Mouse (Mus musculus) erythroblast, adult 5-6 weeks (primary cell): ENCODE results near the gene Sap18b. TPM values are rescaled to one million over a fixed set of nuclear protein-coding genes. Genes with fewer than 3 reads are reported as not detected.
A peak's percentile ranks its signal among the peaks of the same experiment; 100 is the strongest.
"Not testable (repeated sequence)": the region's sequence is repeated elsewhere in the genome, so short reads cannot be mapped to it uniquely, and the experiment has no call there.

ENCODE experiments used
- ATAC-seq: replicated peaks from 2 replicates; pipeline ENCODE4 v1.8.0; 2016; ENCODE audit warnings: moderate number of reproducible peaks, mild to moderate bottlenecking, moderate TSS enrichment, inconsistent platforms; ENCODE audit not compliant: poor library complexity, low FRiP score, severe bottlenecking
- total RNA-seq, 2 experiments: library from RNA; stranded (forward) in 1 of 2; stranded (reverse) in 1 of 2; fragments of 150-400 nt in 1 of 2; fragments of 200-764, 138-1000 nt in 1 of 2; gene quantifications; 2 replicates each; pipeline versions ENCODE4 v1.2.3 to v1.2.4; 2015 to 2017; ENCODE audit warnings: low replicate concordance in 2 of 2

The Sap18b gene
- total RNA-seq (2015; ENCODE audit: low replicate concordance): 33.6 and 37.1 TPM in 2 replicates
- 40.6 and 56.8 TPM in 2 replicates for total RNA-seq (2017; ENCODE audit: low replicate concordance)

- peak; percentile 95 for ATAC-seq
Measured at GRCm38 (mm10) chr8:95825162-95825561, at the start of gene Sap18b. Sap18b (plus strand) TSS chr8:95825346.

GRCm38 (mm10) chr8:95781085-95781484 is 44.1 kb upstream of the Sap18b start:
- ATAC-seq: no peak

GRCm38 (mm10) chr8:95781775-95782174 is 43.4 kb upstream of the Sap18b start:
- ATAC-seq: no peak

GRCm38 (mm10) chr8:95782628-95783027 is 42.5 kb upstream of the Sap18b start:
- no peak for ATAC-seq

- ATAC-seq: no peak
Measured at GRCm38 (mm10) chr8:95785591-95785990, 39.6 kb upstream of the Sap18b start.

GRCm38 (mm10) chr8:95795333-95796061 is 29.6 kb upstream of the Sap18b start:
- not testable (repeated sequence) for ATAC-seq

GRCm38 (mm10) chr8:95799117-95799516 is 26.0 kb upstream of the Sap18b start:
- ATAC-seq: no peak

- no peak for ATAC-seq
Measured at GRCm38 (mm10) chr8:95799891-95800290, 25.3 kb upstream of the Sap18b start.

- no peak for ATAC-seq
Measured at GRCm38 (mm10) chr8:95800353-95800752, 24.8 kb upstream of the Sap18b start.

GRCm38 (mm10) chr8:95801476-95802064 is 23.6 kb upstream of the Sap18b start:
- no peak for ATAC-seq

- no peak for ATAC-seq
Measured at GRCm38 (mm10) chr8:95802231-95802630, 22.9 kb upstream of the Sap18b start.

GRCm38 (mm10) chr8:95805482-95805881 is 19.7 kb upstream of the Sap18b start:
- ATAC-seq: no peak

- no peak for ATAC-seq
Measured at GRCm38 (mm10) chr8:95806461-95807191, 18.5 kb upstream of the Sap18b start.

- peak; percentile 95 for ATAC-seq
Measured at GRCm38 (mm10) chr8:95807331-95807843, 17.8 kb upstream of the Sap18b start, which contains the start of gene Cnot1. Cnot1 (minus strand) TSS chr8:95807464.

GRCm38 (mm10) chr8:95807861-95808260 is 17.3 kb upstream of the Sap18b start:
- ATAC-seq: peak; percentile 86

- no peak for ATAC-seq
Measured at GRCm38 (mm10) chr8:95808631-95809030, 16.5 kb upstream of the Sap18b start.

- no peak for ATAC-seq
Measured at GRCm38 (mm10) chr8:95809116-95809515, 16.0 kb upstream of the Sap18b start.

GRCm38 (mm10) chr8:95810184-95810591 is 15.0 kb upstream of the Sap18b start:
- ATAC-seq: no peak

GRCm38 (mm10) chr8:95816044-95816708 is 9.0 kb upstream of the Sap18b start:
- no peak for ATAC-seq

- no peak for ATAC-seq
Measured at GRCm38 (mm10) chr8:95817597-95817996, 7.5 kb upstream of the Sap18b start.
